Mouse (Mus musculus) ovary, postnatal 10 days (tissue): ENCODE measurements around the gene Cntn1.
"Not testable (repeated sequence)": the region's sequence is repeated elsewhere in the genome, so short reads cannot be mapped to it uniquely, and the experiment has no call there.

Experiments used
- DNase-seq: peaks from one replicate; pipeline ENCODE4 v3.0.0; 2022; ENCODE audit warnings: low spot score

The Cntn1 gene

GRCm38 (mm10) chr15:92268741-92269322, 217.9 kb downstream of the Cntn1 start:
- DNase-seq, result no peak

- no peak for DNase-seq
These were observed 220.9 kb downstream of the Cntn1 start for GRCm38 (mm10) chr15:92271801-92272365.

GRCm38 (mm10) chr15:92276826-92277225, 225.9 kb downstream of the Cntn1 start:
- DNase-seq, result no peak

- no peak for DNase-seq
These were observed 227.0 kb downstream of the Cntn1 start for GRCm38 (mm10) chr15:92277984-92278383.

- no peak for DNase-seq
These were observed 230.0 kb downstream of the Cntn1 start for GRCm38 (mm10) chr15:92280966-92281365.

GRCm38 (mm10) chr15:92287616-92288015, 236.7 kb downstream of the Cntn1 start:
- DNase-seq, result no peak

GRCm38 (mm10) chr15:92296479-92296878, 245.5 kb downstream of the Cntn1 start:
- DNase-seq, result no peak

- no peak for DNase-seq
These were observed 251.8 kb downstream of the Cntn1 start for GRCm38 (mm10) chr15:92302796-92303195.

- DNase-seq, result no peak
These were observed 253.3 kb downstream of the Cntn1 start for GRCm38 (mm10) chr15:92304221-92304620.

- no peak for DNase-seq
These were observed 271.0 kb downstream of the Cntn1 start for GRCm38 (mm10) chr15:92321959-92322358.

- no peak for DNase-seq
These were observed 276.1 kb downstream of the Cntn1 start for GRCm38 (mm10) chr15:92327111-92327510.

- no peak for DNase-seq
These were observed 289.3 kb downstream of the Cntn1 start for GRCm38 (mm10) chr15:92340253-92340652.

GRCm38 (mm10) chr15:92341424-92341823, 290.5 kb downstream of the Cntn1 start:
- no peak for DNase-seq

GRCm38 (mm10) chr15:92344136-92344869, 293.3 kb downstream of the Cntn1 start:
- no peak for DNase-seq

GRCm38 (mm10) chr15:92347426-92347825, 296.5 kb downstream of the Cntn1 start:
- DNase-seq, result no peak

- DNase-seq, result no peak
These were observed 296.9 kb downstream of the Cntn1 start for GRCm38 (mm10) chr15:92347902-92348301.

- DNase-seq, result not testable (repeated sequence)
These were observed 297.5 kb downstream of the Cntn1 start for GRCm38 (mm10) chr15:92348453-92348852.

- no peak for DNase-seq
These were observed 313.2 kb downstream of the Cntn1 start for GRCm38 (mm10) chr15:92364153-92364552.

- DNase-seq, result no peak
These were observed 313.6 kb downstream of the Cntn1 start for GRCm38 (mm10) chr15:92364592-92364991.
